Mouse (Mus musculus): Measurements from ENCODE around the gene Pigb.

The Pigb gene

GRCm38 (mm10) chr9:72992576-72992975 is 47.6 kb downstream of the Pigb start:
- DNase-seq (ENCODE audit: low spot score in 2 of 2): no peak

GRCm38 (mm10) chr9:72991420-72991819 is 48.8 kb downstream of the Pigb start:
- no peak for DNase-seq (ENCODE audit: low spot score in 2 of 2)

GRCm38 (mm10) chr9:72988706-72989105 is 51.5 kb downstream of the Pigb start:
- no peak for DNase-seq (ENCODE audit: low spot score in 2 of 2)

GRCm38 (mm10) chr9:72987703-72988102 is 52.5 kb downstream of the Pigb start:
- no peak for DNase-seq (ENCODE audit: low spot score in 2 of 2)

GRCm38 (mm10) chr9:72985250-72986220 is 54.6 kb downstream of the Pigb start, which contains the start of the genes Ccpg1os and Ccpg1:
TSS of gene Ccpg1os (minus strand) at chr9:72985382.
TSS of gene Ccpg1 (plus strand) at chr9:72985429.
- DNase-seq (ENCODE audit: low spot score in 2 of 2): peak; percentile 96 to 99

GRCm38 (mm10) chr9:72983066-72983465 is 57.1 kb downstream of the Pigb start:
- no peak for DNase-seq (ENCODE audit: low spot score in 2 of 2)

- no peak for DNase-seq (ENCODE audit: low spot score in 2 of 2)
These were observed 64.9 kb downstream of the Pigb start for GRCm38 (mm10) chr9:72975242-72975641.

GRCm38 (mm10) chr9:72974734-72975133 is 65.4 kb downstream of the Pigb start:
- DNase-seq (ENCODE audit: low spot score in 2 of 2): no peak

GRCm38 (mm10) chr9:72972984-72973383 is 67.2 kb downstream of the Pigb start:
- DNase-seq (ENCODE audit: low spot score in 2 of 2): no peak

GRCm38 (mm10) chr9:72972435-72972834 is 67.7 kb downstream of the Pigb start:
- DNase-seq (ENCODE audit: low spot score in 2 of 2): no peak

- no peak for DNase-seq (ENCODE audit: low spot score in 2 of 2)
These were observed 70.3 kb downstream of the Pigb start for GRCm38 (mm10) chr9:72969874-72970273.

- DNase-seq (ENCODE audit: low spot score in 2 of 2): peak; percentile 65 to 81
These were observed 71.7 kb downstream of the Pigb start for GRCm38 (mm10) chr9:72968349-72969061.

GRCm38 (mm10) chr9:72961959-72962358 is 78.2 kb downstream of the Pigb start:
- DNase-seq (ENCODE audit: low spot score in 2 of 2): no peak

- DNase-seq (ENCODE audit: low spot score in 2 of 2): no peak
These were observed 78.8 kb downstream of the Pigb start for GRCm38 (mm10) chr9:72961346-72961745.

- DNase-seq (ENCODE audit: low spot score in 2 of 2): peak; percentile 43 to 76
These were observed 81.4 kb downstream of the Pigb start, which contains the start of the genes Dyx1c1 and Gm44503 for GRCm38 (mm10) chr9:72958521-72959450. TSS of gene Dyx1c1 (plus strand) at chr9:72958785. TSS of gene Gm44503 (plus strand) at chr9:72958852.

Data from left cerebral cortex, adult 9 months (tissue).